Comparison of ENCODE assay signal across 16 mouse cellular contexts in the genomic region with DNA sequence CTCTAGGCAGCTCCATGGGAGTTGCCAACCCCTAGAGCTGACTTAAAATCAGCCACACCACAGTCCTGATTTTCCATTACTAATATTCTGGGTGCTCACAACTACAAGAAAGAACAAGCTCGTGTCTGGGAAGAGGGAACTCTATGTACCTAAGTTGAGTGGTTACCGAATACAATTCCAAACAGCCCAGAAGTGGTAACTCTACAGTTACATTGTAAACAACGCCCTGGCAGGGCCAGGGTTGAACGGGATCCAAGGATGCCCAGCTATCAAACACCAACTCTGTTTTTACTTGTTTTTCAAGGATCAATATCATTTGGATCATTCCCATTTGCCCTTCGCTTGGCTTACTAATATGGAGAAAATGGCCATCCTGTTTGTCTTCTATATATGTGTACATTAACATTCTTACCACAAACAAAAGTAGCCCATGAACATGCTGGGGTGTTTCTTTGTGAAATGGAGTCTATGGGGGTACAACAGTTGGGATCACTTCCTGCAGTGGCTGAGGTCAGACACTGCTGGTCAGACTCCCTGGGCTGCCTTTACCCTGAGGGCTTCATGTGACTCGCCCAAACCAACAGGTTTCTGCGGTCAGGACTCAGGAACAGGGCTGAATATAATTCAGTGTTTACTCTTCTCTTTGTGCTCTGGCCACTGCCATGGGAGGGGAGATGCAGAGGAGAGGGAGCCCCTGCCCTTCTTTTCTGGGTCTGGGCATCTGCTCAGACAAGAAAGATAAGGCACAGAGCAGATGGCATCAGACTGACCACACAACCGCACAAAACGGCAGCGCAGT.
"Had no signal": no experiment of that assay in that cellular context is flagged by ENCODE, and none has a peak within 500 bp of the region (broad histone marks: within the 10 kb centered on the region; RNA-seq: fewer than 3 reads in every experiment).

No protein-coding gene starts in this region.

- H3K4me1 ChIP-seq: liver, embryonic 15.5 days; midbrain, embryonic 15.5 days; neural tube, embryonic 12.5 days had no signal

- H3K4me3 ChIP-seq: layer of hippocampus, adult 2 months; limb, embryonic 12.5 days; liver, embryonic 15.5 days; lung, embryonic 15.5 days; megakaryocyte, embryonic 14.5 days; midbrain, embryonic 15.5 days; neural tube, embryonic 12.5 days had no signal

- H3K27me3 ChIP-seq: limb, embryonic 12.5 days; liver, embryonic 15.5 days; lung, embryonic 15.5 days; midbrain, embryonic 15.5 days; neural tube, embryonic 12.5 days had no signal

- H3K4me2 ChIP-seq: limb, embryonic 12.5 days; liver, embryonic 15.5 days; lung, embryonic 15.5 days; midbrain, embryonic 11.5 days; midbrain, embryonic 15.5 days; neural tube, embryonic 12.5 days had no signal

- H3K36me3 ChIP-seq: limb, embryonic 12.5 days; liver, embryonic 15.5 days; lung, embryonic 15.5 days; midbrain, embryonic 15.5 days; neural tube, embryonic 12.5 days had no signal

- H3K9ac ChIP-seq: limb, embryonic 12.5 days; liver, embryonic 15.5 days; lung, embryonic 15.5 days; midbrain, embryonic 15.5 days; neural tube, embryonic 12.5 days had no signal

- ATAC-seq: hindbrain, embryonic 16.5 days; inflammation-experienced regulatory T-cells, adult 6 months; midbrain, embryonic 15.5 days had no signal

- H3K27ac ChIP-seq: layer of hippocampus, adult 2 months; limb, embryonic 12.5 days; liver, embryonic 15.5 days; lung, embryonic 15.5 days; midbrain, embryonic 15.5 days; neural tube, embryonic 12.5 days had no signal

- DNase-seq: kidney, adult 18-20 months; kidney, postnatal 10 days; kidney, postnatal 4 days; liver; right cerebral cortex, postnatal 4 days; thymus, postnatal 4 days had no signal

- H3K9me3 ChIP-seq: limb, embryonic 12.5 days; liver, embryonic 15.5 days; lung, embryonic 15.5 days; midbrain, embryonic 15.5 days; neural tube, embryonic 12.5 days had no signal
